Mouse (Mus musculus) bone marrow, adult 2 months (tissue): ENCODE measurements around the gene Grcc10. TPM values are rescaled to one million over a fixed set of nuclear protein-coding genes. Genes with fewer than 3 reads are reported as not detected.
A peak's percentile ranks its signal among the peaks of the same experiment; 100 is the strongest.

Experiments used
- H3K27ac ChIP-seq: fragments of 200-500 bp; 2 replicates; pipeline ENCODE4 v1.5.1; 2012; ENCODE audit warnings: low read depth, mild to moderate bottlenecking, control low read depth, inconsistent platforms, low read length; ENCODE audit not compliant: control insufficient read depth, poor library complexity, insufficient read depth
- H3K4me1 ChIP-seq: fragments of 200-500 bp; 2 replicates; pipeline ENCODE4 v1.6.1; 2011; ENCODE audit warnings: low read length; ENCODE audit not compliant: control insufficient read depth, insufficient read depth
- H3K4me3 ChIP-seq: fragments of 200-500 bp; replicated peaks from 2 replicates; pipeline ENCODE3; 2011; ENCODE audit warnings: mild to moderate bottlenecking, low read depth, low read length, control low read depth; ENCODE audit not compliant: control insufficient read depth
- CTCF ChIP-seq: fragments of 200-500 bp; IDR thresholded peaks from 2 replicates; pipeline ENCODE4 v1.5.1; 2011; ENCODE audit warnings: low read length, control low read depth; ENCODE audit not compliant: control insufficient read depth, insufficient read depth
- POLR2A ChIP-seq: fragments of 200-500 bp; IDR thresholded peaks from 2 replicates; pipeline ENCODE4 v1.6.1; 2011; ENCODE audit warnings: low read depth, mild to moderate bottlenecking, control low read depth, low read length, borderline replicate concordance; ENCODE audit not compliant: control insufficient read depth
- WGBS: fragments of 180-500 bp; shearing (Covaris S2); methylation state at CpG from one replicate; pipeline ENCODE4 v1.1.7; 2018; 5-methylcytosine and 5-hydroxymethylcytosine counted together
- polyA plus RNA-seq: library from polyadenylated mRNA; stranded (reverse); fragments of >200 nt; gene quantifications from 2 replicates; pipeline ENCODE4 v1.2.4, GENCODE M21; 2011; ENCODE audit warnings: low replicate concordance; ENCODE audit not compliant: missing spikeins, insufficient read depth, insufficient read length

The Grcc10 gene
- polyA plus RNA-seq, 1 experiment: 208 TPM

DNA sequence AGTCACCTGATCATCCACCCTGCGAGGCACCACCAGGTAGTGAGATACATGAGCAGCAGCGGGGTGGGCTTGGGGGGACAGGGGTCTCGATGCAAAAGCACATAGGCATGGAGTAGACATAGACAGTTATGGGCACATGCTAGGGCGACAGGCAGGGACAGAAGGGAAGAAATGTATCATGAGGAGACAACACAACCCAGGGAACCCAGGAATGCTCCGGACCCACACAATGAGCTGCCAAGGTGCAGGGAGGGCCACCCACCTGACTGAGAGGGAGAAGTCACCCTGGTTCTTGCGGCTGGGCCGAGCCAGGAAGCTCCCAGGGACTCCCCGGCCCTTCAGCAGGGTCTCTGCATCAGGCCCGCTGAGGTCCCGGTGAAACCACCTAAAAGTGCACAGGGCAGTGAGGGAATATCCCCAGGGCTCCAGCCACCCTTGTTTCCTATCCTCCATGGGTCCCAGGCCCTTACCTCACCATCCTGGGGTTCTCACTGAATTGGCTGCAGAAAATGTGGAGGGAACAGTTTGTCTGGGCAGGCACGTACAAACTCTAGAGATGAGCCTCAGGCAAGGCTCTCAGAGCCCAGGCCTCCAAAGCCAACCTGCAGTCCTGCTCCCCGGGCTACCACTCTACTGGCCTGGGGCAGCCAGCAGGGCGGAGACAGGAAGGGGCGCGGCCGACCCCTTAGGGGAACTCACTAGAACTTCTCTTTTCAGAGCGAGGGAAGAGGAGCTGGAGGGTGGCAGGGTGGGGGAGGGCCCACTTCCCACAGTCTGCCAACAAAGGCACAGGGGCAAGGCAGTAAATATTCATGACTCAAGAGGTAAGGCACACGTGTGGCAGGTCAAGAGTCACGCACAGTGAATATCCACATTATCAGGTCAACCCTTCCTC, 8.5 kb downstream of the Grcc10 start:
- peak; percentile 98; the same call in 1 of the 2 replicates for TF ChIP-seq POLR2A
- 0 out of 2 replicates have a peak, but pooled peaks have one; percentile 3 for TF ChIP-seq CTCF
- Histone ChIP-seq H3K27ac (peak overlapping the region; percentile 92), H3K4me1 (peaks cover 10% of the 10 kb centered on the region), H3K4me3 (peak overlapping the region; percentile 87)
- 1% methylated on average over 19 of the region's 19 CpGs for WGBS

DNA sequence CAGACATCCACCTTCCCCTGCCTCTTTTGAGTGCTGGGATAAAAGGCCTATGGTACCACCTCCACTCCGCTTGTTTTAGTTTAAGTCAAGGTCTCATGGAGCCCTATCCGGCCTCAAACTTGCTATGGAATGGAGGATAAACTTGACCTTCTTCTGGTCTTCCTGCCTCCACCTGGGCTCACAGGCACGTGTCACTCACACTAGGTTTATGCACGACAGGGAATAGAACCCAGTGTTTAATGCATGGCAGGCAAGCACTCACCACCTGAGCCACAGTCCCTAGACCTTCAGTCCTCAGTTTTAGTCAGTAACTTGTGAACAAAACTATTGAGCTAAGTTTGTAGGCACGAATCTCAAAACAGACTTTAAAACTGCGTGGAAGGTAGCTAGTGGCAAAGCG, 10.1 kb downstream of the Grcc10 start:
- peak overlapping the region; percentile 87 for H3K4me3 ChIP-seq
- peak overlapping the region; percentile 92; the same call in 1 of the 2 replicates for H3K27ac ChIP-seq
- TF ChIP-seq POLR2A (no peak), CTCF (no peak)
- 65% methylated on average over 7 of the region's 7 CpGs for WGBS
- peaks cover 10% of the 10 kb centered on the region for H3K4me1 ChIP-seq

DNA sequence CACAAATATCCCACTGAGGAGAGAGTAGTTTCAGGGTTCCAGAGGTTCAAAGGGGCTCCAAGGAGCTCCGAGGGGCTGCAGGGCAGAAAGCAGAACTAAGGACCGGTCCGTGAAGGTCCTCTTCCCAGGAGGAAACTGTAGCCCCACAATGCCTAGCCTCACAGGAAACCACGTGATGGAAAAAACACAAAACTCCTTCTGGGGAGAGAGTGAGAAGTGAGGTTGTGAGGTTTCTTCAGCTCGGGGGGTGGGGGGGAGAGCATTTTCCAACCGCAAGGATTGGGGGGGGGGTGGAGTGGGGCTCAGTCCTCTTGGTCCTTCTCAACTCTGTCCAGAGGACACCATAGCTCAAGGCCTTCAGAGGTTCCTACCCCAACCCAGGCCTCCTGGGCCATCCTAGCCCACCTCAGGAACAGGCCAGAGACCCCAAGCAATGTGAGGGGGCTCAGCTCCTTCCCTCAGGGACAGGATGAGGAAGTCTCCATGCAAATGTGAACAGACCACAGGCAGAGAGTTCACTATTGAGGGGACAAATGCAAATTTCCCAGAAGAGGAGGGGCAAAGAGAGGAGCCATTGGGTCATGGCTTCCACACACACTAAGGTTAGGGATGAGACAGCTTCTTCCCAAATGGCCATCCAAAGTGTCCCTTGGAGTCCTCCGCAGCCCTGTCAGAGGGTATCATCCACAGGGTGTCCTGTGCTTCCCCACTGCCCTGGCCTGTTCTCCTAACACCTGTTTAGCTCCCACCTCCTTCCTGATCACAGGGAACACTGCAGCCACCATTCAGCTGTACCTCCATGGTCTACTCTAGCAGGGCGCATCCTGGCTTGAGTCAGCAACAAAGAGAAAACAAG, 11.1 kb downstream of the Grcc10 start:
- Histone ChIP-seq H3K4me3 (peak overlapping the region; percentile 70), H3K27ac (peak overlapping the region; percentile 95), H3K4me1 (peaks cover 12% of the 10 kb centered on the region)
- 15% methylated on average over 8 of the region's 8 CpGs for WGBS
- TF ChIP-seq POLR2A (no peak), CTCF (no peak)

- peaks cover 18% of the 10 kb centered on the region for H3K4me1 ChIP-seq
- H3K4me3 ChIP-seq: no peak overlapping the region
- H3K27ac ChIP-seq: no peak overlapping the region
- 90% methylated on average over 10 of the region's 10 CpGs for WGBS
- TF ChIP-seq POLR2A (no peak), CTCF (no peak)
Observed at GRCm38 (mm10) chr6:124728621-124729020, 12.6 kb downstream of the Grcc10 start.

GRCm38 (mm10) chr6:124724472-124724871, 16.7 kb downstream of the Grcc10 start:
- Histone ChIP-seq H3K27ac (peak overlapping the region; percentile 80), H3K4me3 (no peak overlapping the region), H3K4me1 (peaks cover 28% of the 10 kb centered on the region)
- 36% methylated on average over 10 of the region's 10 CpGs for WGBS
- no peak for TF ChIP-seq CTCF
- no peak for TF ChIP-seq POLR2A

DNA sequence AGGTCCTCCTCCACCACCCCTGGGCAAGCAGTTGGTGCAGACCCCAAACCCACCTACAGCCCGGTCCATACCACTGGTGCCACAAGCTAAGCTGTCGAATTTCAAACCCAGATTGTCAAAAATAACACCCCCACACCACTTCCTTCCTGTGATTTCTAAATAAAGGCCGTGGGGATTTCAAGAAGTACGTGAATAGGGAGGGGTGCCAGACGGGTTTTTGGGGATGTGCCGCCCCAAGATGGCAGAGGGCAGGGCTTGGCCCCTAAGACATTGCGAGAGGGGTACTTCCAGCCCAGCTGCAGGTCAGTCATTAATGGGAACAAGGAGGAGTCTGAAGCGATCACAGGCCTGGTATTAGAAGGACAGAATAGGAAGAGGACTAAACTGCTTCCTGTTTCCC, 17.6 kb downstream of the Grcc10 start:
- Histone ChIP-seq H3K4me3 (peak overlapping the region; percentile 41), H3K4me1 (peaks cover 24% of the 10 kb centered on the region), H3K27ac (peak overlapping the region; percentile 80)
- TF ChIP-seq CTCF (no peak), POLR2A (no peak)
- WGBS: 15% methylated on average over 8 of the region's 8 CpGs

- WGBS: 52% methylated on average over 6 of the region's 6 CpGs
- peak overlapping the region; percentile 41 for H3K4me3 ChIP-seq
- peaks cover 24% of the 10 kb centered on the region for H3K4me1 ChIP-seq
- TF ChIP-seq POLR2A (no peak), CTCF (no peak)
- H3K27ac ChIP-seq: peak overlapping the region; percentile 80
Observed at GRCm38 (mm10) chr6:124722876-124723473, 18.2 kb downstream of the Grcc10 start.
